Comparison of ENCODE assay signal across 8 mouse cellular contexts in genomic region chr16:23403008-23403755, GRCm38 (mm10). TPM values are rescaled to one million over a fixed set of nuclear protein-coding genes. Genes with fewer than 3 reads are reported as not detected.
DNase-seq lines count a peak whose midpoint lies in the region; ATAC-seq and TF ChIP-seq lines count a peak whose summit lies in the region.

No protein-coding gene starts in this region.

- H3K4me1 ChIP-seq in hindbrain, embryonic 10.5 days (replicated peaks): 0 out of 2 replicates have a peak, but pooled peaks cover 8% of the 10 kb centered on the region
- H3K4me1 ChIP-seq in hindbrain, embryonic 13.5 days (replicated peaks): no peaks in the 10 kb centered on the region
- peaks cover 22% of the 10 kb centered on the region for H3K4me1 ChIP-seq in limb, embryonic 10.5 days
- H3K4me1 ChIP-seq in stomach, postnatal 0 days (replicated peaks; ENCODE audit: control insufficient read depth, insufficient read depth): no peaks in the 10 kb centered on the region

- no peaks in the 10 kb centered on the region for H3K36me3 ChIP-seq in hindbrain, embryonic 10.5 days
- H3K36me3 ChIP-seq in hindbrain, embryonic 13.5 days: no peaks in the 10 kb centered on the region
- H3K36me3 ChIP-seq in limb, embryonic 10.5 days: no peaks in the 10 kb centered on the region
- no peaks in the 10 kb centered on the region for H3K36me3 ChIP-seq in stomach, postnatal 0 days (ENCODE audit: control insufficient read depth, insufficient read depth, low read length)

- no peak overlapping the region for H3K9ac ChIP-seq in hindbrain, embryonic 13.5 days
- no peak overlapping the region for H3K9ac ChIP-seq in stomach, postnatal 0 days (ENCODE audit: low read length)

- peak; percentile 82 for DNase-seq in hindbrain, embryonic 10.5 days (ENCODE audit: low spot score)
- peak; percentile 69 to 83 for DNase-seq in cerebellum, postnatal 4 days (ENCODE audit: low spot score in 2 of 2)
- DNase-seq in gastrocnemius, postnatal 25 days: peak; percentile 46
- DNase-seq in kidney, adult 8-10 months: peak; percentile 55 to 77
- peak; percentile 89 for DNase-seq in limb, embryonic 10.5 days (ENCODE audit: low spot score)
- DNase-seq in stomach, postnatal 0 days (ENCODE audit: low spot score): peak; percentile 80

- TF ChIP-seq CTCF in stomach, postnatal 0 days (IDR thresholded peaks at IDR 0.05; ENCODE audit: low read depth): peak; percentile 88

- no peak overlapping the region for H3K4me2 ChIP-seq in hindbrain, embryonic 13.5 days
- no peak overlapping the region for H3K4me2 ChIP-seq in stomach, postnatal 0 days (replicated peaks; ENCODE audit: low read depth)

- no peak overlapping the region for H3K27ac ChIP-seq in hindbrain, embryonic 10.5 days
- no peak overlapping the region for H3K27ac ChIP-seq in hindbrain, embryonic 13.5 days
- peak overlapping the region; percentile 61; the same call in 1 of the 2 replicates for H3K27ac ChIP-seq in limb, embryonic 10.5 days
- no peak overlapping the region for H3K27ac ChIP-seq in stomach, postnatal 0 days (replicated peaks)

- H3K27me3 ChIP-seq in hindbrain, embryonic 10.5 days (ENCODE audit: insufficient read depth, poor library complexity, severe bottlenecking): no peaks in the 10 kb centered on the region
- no peaks in the 10 kb centered on the region for H3K27me3 ChIP-seq in hindbrain, embryonic 13.5 days
- no peaks in the 10 kb centered on the region for H3K27me3 ChIP-seq in limb, embryonic 10.5 days (ENCODE audit: low read depth, poor library complexity, severe bottlenecking)
- H3K27me3 ChIP-seq in stomach, postnatal 0 days (ENCODE audit: control insufficient read depth, insufficient read depth, low read length): no peaks in the 10 kb centered on the region

- no peak for TF ChIP-seq EP300 in stomach, postnatal 0 days (optimal IDR thresholded peaks at IDR 0.05)

- no peak; the same call in 1 of the 2 replicates for ATAC-seq in hindbrain, embryonic 13.5 days (ENCODE audit: low FRiP score)
- ATAC-seq in monocyte, adult 5-6 weeks (replicated peaks; ENCODE audit: insufficient number of reproducible peaks, low FRiP score, low TSS enrichment, poor library complexity, severe bottlenecking): peak; percentile 56; the same call in 1 of the 2 replicates
- peak; percentile 57 for ATAC-seq in stomach, postnatal 0 days (ENCODE audit: low FRiP score, low TSS enrichment)

- H3K9me3 ChIP-seq in hindbrain, embryonic 10.5 days: no peaks in the 10 kb centered on the region
- H3K9me3 ChIP-seq in hindbrain, embryonic 13.5 days: no peaks in the 10 kb centered on the region
- H3K9me3 ChIP-seq in limb, embryonic 10.5 days (replicated peaks): no peaks in the 10 kb centered on the region
- no peaks in the 10 kb centered on the region for H3K9me3 ChIP-seq in stomach, postnatal 0 days (ENCODE audit: control insufficient read depth, low read length)

- WGBS in hindbrain, embryonic 10.5 days: 47% methylated on average over 8 of the region's 8 CpGs
- 51% methylated on average over 8 of the region's 8 CpGs for WGBS in hindbrain, embryonic 13.5 days
- WGBS in limb, embryonic 10.5 days: 52% methylated on average over 8 of the region's 8 CpGs
- WGBS in stomach, postnatal 0 days: 28% methylated on average over 8 of the region's 8 CpGs

- H3K4me3 ChIP-seq in hindbrain, embryonic 10.5 days: no peak overlapping the region
- no peak overlapping the region for H3K4me3 ChIP-seq in hindbrain, embryonic 13.5 days
- no peak overlapping the region for H3K4me3 ChIP-seq in limb, embryonic 10.5 days
- no peak overlapping the region for H3K4me3 ChIP-seq in stomach, postnatal 0 days (ENCODE audit: low read depth, low read length)

RNA-seq across cellular contexts. Expression of gene Rtp1, which starts 25.8 kb away (rescaled TPM):
- not detected in 2 replicates for polyA plus RNA-seq in hindbrain, embryonic 10.5 days (2016; fragmentation: Nextera tagmentation; extraction: Ambion mirVana)
- 0.10 and 0.12 TPM in 2 replicates for polyA plus RNA-seq in hindbrain, embryonic 13.5 days (2015; fragmentation: Nextera tagmentation; extraction: Ambion mirVana)
- total RNA-seq in gastrocnemius, postnatal 25 days (2021): not detected
- polyA plus RNA-seq in limb, embryonic 10.5 days (2016; fragmentation: Nextera tagmentation; extraction: Ambion mirVana): not detected in 2 replicates
- total RNA-seq in monocyte, adult 5-6 weeks (2017): not detected in 3 replicates
- polyA plus RNA-seq in stomach, postnatal 0 days (2015; fragmentation: Nextera tagmentation; extraction: Ambion mirVana): 0.02 TPM in 1 of 2 replicates, not detected in the other
